Mouse (Mus musculus) C2C12 (cell line): ENCODE results near the gene Gm5089.

ENCODE experiments used
- CTCF ChIP-seq: IDR thresholded peaks from one replicate; pipeline ENCODE4 v1.5.1; 2011; ENCODE audit not compliant: control insufficient read depth, insufficient read depth, insufficient read length
- FOSL1 ChIP-seq: IDR thresholded peaks from one replicate; pipeline ENCODE4 v1.8.0; 2011; ENCODE audit warnings: mild to moderate bottlenecking, low read length; ENCODE audit not compliant: poor library complexity, insufficient read depth, severe bottlenecking
- MAX ChIP-seq: IDR thresholded peaks from one replicate; pipeline ENCODE4 v1.6.1; 2011; ENCODE audit warnings: mild to moderate bottlenecking, control low read depth
- MYOG ChIP-seq: IDR thresholded peaks from one replicate; pipeline ENCODE4 v1.6.1; 2011; ENCODE audit not compliant: control insufficient read depth, insufficient read length; ENCODE audit errors: extremely low read depth
- USF1 ChIP-seq: IDR thresholded peaks from one replicate; pipeline ENCODE4 v1.6.1; 2011; ENCODE audit warnings: low read depth, mild to moderate bottlenecking, control low read depth, moderate library complexity

DNA sequence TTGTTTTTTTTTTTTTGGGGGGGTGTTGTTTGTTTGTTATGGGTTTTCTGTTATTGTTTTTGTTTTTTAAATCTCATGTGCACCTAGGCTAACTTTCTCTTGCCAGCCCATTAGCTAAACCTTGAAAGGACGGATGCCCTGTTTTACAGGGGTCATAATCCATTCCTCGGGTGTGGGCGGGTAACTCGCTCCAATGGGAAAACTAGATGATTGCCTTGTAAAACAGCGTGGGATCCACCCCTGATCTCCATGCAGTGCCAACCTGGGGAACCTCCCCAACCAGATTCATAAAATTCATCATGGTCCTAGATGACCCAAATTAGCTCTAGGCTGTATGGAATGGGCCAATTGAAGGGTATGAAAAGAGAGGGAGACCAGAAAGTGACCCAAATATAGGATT is 51.0 kb downstream of the Gm5089 start:
- TF ChIP-seq FOSL1 (no peak), MAX (no peak), CTCF (no peak), USF1 (no peak), MYOG (no peak)
